ENCODE assay signal across 7 mouse cellular contexts in the genomic region with DNA sequence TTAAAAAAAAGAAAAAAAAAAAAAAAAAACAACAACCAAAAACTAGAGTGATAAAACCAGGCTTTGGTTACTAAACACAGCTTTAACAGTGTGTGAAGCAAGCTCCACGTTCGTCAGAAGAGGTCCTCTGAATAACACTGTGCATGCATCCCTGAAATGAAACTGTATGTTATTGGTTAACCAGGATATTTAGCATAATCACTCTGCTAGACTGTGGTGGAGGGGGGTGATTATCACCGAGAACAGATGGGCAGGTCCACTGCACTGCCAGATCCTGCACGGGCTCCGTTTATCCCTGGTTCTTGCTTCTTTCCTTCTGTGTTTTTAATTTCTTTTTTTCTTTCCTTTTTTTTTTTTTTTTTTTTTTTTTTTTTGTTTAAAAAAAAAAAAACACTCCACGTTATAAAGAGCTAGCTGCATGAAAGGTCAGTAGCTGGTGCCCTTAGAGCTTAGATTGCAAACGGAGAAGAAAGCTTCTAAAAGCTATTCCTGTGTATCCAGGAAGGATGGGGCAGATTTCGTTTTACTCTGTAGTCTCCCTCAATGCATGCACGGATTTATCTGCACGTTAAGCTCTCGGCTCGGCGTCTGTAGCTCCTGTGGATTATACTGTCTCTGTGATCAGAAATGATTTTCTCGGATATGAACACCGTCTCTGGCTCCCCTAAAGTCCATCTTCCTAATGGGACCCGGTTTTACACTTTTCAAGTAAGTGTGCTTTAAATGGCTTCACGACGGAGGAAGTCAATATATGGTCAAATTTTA.
A peak's percentile ranks its signal among the peaks of the same experiment; 100 is the strongest.
DNase-seq lines count a peak whose midpoint lies in the region; ATAC-seq lines count a peak whose summit lies in the region.

No protein-coding gene starts in this region.

- peak overlapping the region; percentile 46 for H3K9ac ChIP-seq in forebrain, embryonic 14.5 days (ENCODE audit: low read length)

- no peaks in the 10 kb centered on the region for H3K36me3 ChIP-seq in forebrain, embryonic 14.5 days (ENCODE audit: control insufficient read depth, insufficient read depth, low read length)

- H3K4me1 ChIP-seq in forebrain, embryonic 14.5 days (ENCODE audit: control insufficient read depth, insufficient read depth, low read length): peaks cover 2% of the 10 kb centered on the region; the same call in 1 of the 2 replicates

- peak overlapping the region; percentile 66 for H3K27ac ChIP-seq in forebrain, embryonic 14.5 days (ENCODE audit: low read depth, low read length)

- peak; percentile 18 for DNase-seq in 3134 (ENCODE audit: extremely low read depth, insufficient read length, low spot score)
- peak; percentile 19 for DNase-seq in Muller cell, postnatal 12 days (ENCODE audit: inconsistent ontology term)
- DNase-seq in forebrain, embryonic 14.5 days (ENCODE audit: low spot score): peak; percentile 89
- peak; percentile 40 for DNase-seq in layer of hippocampus, adult 9-10 months (ENCODE audit: low spot score)
- peak; percentile 70 for DNase-seq in retina, postnatal 1 day
- DNase-seq in adrenal gland, postnatal 36 days: no peak
- DNase-seq in urinary bladder, postnatal 14 days (ENCODE audit: low spot score): no peak

- WGBS in forebrain, embryonic 14.5 days: 32% methylated on average over 18 of the region's 18 CpGs

- H3K4me3 ChIP-seq in forebrain, embryonic 14.5 days (ENCODE audit: low read depth, low read length): peak overlapping the region; percentile 25

- ATAC-seq in forebrain, embryonic 14.5 days: peak; percentile 99

- H3K9me3 ChIP-seq in forebrain, embryonic 14.5 days (replicated peaks; ENCODE audit: control insufficient read depth, low read length): no peaks in the 10 kb centered on the region

- no peaks in the 10 kb centered on the region for H3K27me3 ChIP-seq in forebrain, embryonic 14.5 days (replicated peaks; ENCODE audit: control insufficient read depth, insufficient read depth, low read length)

- H3K4me2 ChIP-seq in forebrain, embryonic 14.5 days (ENCODE audit: low read length): peak overlapping the region; percentile 50

Comparison
In these comparisons a context has a peak if more than half of its experiments do, and no peak if none do; other contexts are left out.
1. DNase-seq: peak in 3134 (single experiment), Muller cell, postnatal 12 days (single experiment), forebrain, embryonic 14.5 days (single experiment), layer of hippocampus, adult 9-10 months (single experiment) and retina, postnatal 1 day (single experiment); none in adrenal gland, postnatal 36 days (0 of 2) and urinary bladder, postnatal 14 days (single experiment).